Mouse (Mus musculus) gonadal fat pad, adult 2 months (tissue): ENCODE measurements at regions not wholly inside any gene's neighbourhood (a gene's known extent, or its start where the extent isn't known, plus 50 kb on each side); places are given as distances from the start of the nearest gene placed in this dataset.
A peak's percentile ranks its signal among the peaks of the same experiment; 100 is the strongest.

Experiments
- DNase-seq: peaks from one replicate; pipeline ENCODE4 v3.0.0-alpha.2; 2012; ENCODE audit warnings: low read depth

- DNase-seq, result no peak
Observed at GRCm38 (mm10) chr3:34522054-34522684, 128.0 kb upstream of the Sox2 start.

- no peak for DNase-seq
Observed at GRCm38 (mm10) chr3:34521357-34522053, 128.7 kb upstream of the Sox2 start.

GRCm38 (mm10) chr3:34512503-34513145, 137.6 kb upstream of the Sox2 start:
- DNase-seq, result no peak

GRCm38 (mm10) chr3:34510723-34511122, 139.5 kb upstream of the Sox2 start:
- DNase-seq, result no peak

- DNase-seq, result no peak
Observed at GRCm38 (mm10) chr3:34509160-34509559, 141.0 kb upstream of the Sox2 start.

- DNase-seq, result no peak
Observed at GRCm38 (mm10) chr3:34504573-34504894, 145.7 kb upstream of the Sox2 start.

- DNase-seq, result no peak
Observed at GRCm38 (mm10) chr3:34503874-34504572, 146.2 kb upstream of the Sox2 start.

- no peak for DNase-seq
Observed at GRCm38 (mm10) chr3:34496839-34497238, 153.4 kb upstream of the Sox2 start.

- DNase-seq, result no peak
Observed at GRCm38 (mm10) chr3:34495615-34496014, 154.6 kb upstream of the Sox2 start.

GRCm38 (mm10) chr3:34493921-34494320, 156.3 kb upstream of the Sox2 start:
- no peak for DNase-seq

- no peak for DNase-seq
Observed at GRCm38 (mm10) chr3:34489008-34489407, 161.2 kb upstream of the Sox2 start.

GRCm38 (mm10) chr3:34486441-34487050, 163.7 kb upstream of the Sox2 start:
- no peak for DNase-seq

- DNase-seq, result no peak
Observed at GRCm38 (mm10) chr3:34485345-34486223, 164.6 kb upstream of the Sox2 start.

GRCm38 (mm10) chr3:34483934-34484333, 166.3 kb upstream of the Sox2 start:
- DNase-seq, result no peak

- no peak for DNase-seq
Observed at GRCm38 (mm10) chr3:34481821-34482713, 168.1 kb upstream of the Sox2 start.

- no peak for DNase-seq
Observed at GRCm38 (mm10) chr3:34481314-34481713, 168.9 kb upstream of the Sox2 start.

GRCm38 (mm10) chr3:34474126-34474525, 176.1 kb upstream of the Sox2 start:
- DNase-seq, result no peak

GRCm38 (mm10) chr3:34470721-34471120, 179.5 kb upstream of the Sox2 start:
- DNase-seq, result peak; percentile 73

GRCm38 (mm10) chr3:34469946-34470345, 180.3 kb upstream of the Sox2 start:
- no peak for DNase-seq

- DNase-seq, result no peak
Observed at GRCm38 (mm10) chr3:34466312-34466711, 183.9 kb upstream of the Sox2 start.
